Mouse (Mus musculus) splenic B cell, adult 2 months (primary cell): ENCODE data around the gene Igf1r.

Experiments
- DNase-seq: peaks from one replicate; pipeline ENCODE4 v3.0.0-alpha.2; 2011; ENCODE audit warnings: low read depth, low spot score
- H3K27me3 ChIP-seq: 2 replicates; pipeline ENCODE4 v1.6.1; 2012; ENCODE audit warnings: mild to moderate bottlenecking, low read length, moderate library complexity, mixed read lengths; ENCODE audit not compliant: control insufficient read depth, poor library complexity, insufficient read depth, severe bottlenecking
- H3K36me3 ChIP-seq: 2 replicates; pipeline ENCODE4 v1.6.1; 2012; ENCODE audit warnings: mild to moderate bottlenecking, low read length, moderate library complexity, mixed read lengths; ENCODE audit not compliant: control insufficient read depth, poor library complexity, insufficient read depth, severe bottlenecking

The Igf1r gene

DNA sequence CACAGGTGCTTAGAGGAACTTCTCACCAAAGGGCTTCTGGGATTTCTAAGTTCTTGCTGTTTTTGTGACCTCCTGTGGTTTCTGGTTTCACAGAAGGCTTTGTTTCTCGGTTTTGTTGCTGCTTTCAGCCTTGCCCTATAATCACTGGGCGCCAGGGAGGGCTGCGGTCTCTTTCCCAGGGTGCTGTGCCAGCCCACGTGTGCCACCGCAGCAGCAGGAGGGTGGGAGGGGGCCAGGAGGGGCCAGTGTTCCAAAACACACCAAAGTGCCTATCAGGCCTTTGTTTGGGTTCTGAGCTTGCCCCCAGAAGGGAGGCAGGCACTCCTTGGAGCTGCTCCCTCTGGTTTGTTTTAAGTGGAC lies 110.2 kb downstream of the Igf1r start:
- no peaks in the 10 kb centered on the region for H3K36me3 ChIP-seq
- no peak for DNase-seq
- H3K27me3 ChIP-seq, result no peaks in the 10 kb centered on the region

DNA sequence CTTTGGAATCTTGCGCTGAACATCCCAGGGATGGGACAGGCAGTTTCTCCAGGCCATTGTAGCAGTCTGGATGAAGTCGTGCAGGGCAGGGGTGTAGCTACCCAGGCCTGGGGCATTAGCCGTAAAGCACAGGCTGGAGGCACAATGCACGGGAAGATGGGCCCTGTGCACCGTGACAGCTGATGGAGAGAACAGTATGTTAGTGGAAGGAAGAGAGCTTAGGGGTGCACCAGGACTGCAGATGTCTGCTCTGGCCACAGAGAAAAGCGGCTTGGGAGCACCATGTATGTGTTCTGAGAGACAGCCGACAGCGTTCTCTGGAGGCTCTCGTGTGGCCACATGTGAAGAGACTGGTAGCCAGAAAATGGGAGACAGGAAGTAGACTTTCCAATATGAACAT lies 111.1 kb downstream of the Igf1r start:
- no peaks in the 10 kb centered on the region for H3K27me3 ChIP-seq
- no peak for DNase-seq
- no peaks in the 10 kb centered on the region for H3K36me3 ChIP-seq

DNA sequence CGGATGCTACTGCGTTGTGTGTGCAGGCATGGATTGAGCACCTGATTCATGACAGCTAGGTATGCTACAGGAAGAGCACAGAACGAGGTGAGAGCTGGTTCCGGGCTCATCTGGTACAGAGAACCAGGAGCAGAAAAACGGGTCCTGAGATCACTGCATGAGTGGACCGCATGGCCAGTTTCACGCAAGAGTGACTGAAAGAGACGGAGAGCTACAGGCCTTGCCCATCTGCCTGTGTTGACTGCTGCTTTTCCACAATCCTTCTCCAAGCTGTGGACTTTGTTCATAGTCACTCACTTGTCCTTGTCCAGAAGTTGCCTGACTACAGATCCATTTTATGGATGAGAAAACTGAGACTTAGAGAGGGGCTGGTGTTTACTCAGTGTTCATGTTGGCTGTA lies 111.5 kb downstream of the Igf1r start:
- H3K36me3 ChIP-seq, result no peaks in the 10 kb centered on the region
- DNase-seq, result no peak
- H3K27me3 ChIP-seq, result no peaks in the 10 kb centered on the region

DNA sequence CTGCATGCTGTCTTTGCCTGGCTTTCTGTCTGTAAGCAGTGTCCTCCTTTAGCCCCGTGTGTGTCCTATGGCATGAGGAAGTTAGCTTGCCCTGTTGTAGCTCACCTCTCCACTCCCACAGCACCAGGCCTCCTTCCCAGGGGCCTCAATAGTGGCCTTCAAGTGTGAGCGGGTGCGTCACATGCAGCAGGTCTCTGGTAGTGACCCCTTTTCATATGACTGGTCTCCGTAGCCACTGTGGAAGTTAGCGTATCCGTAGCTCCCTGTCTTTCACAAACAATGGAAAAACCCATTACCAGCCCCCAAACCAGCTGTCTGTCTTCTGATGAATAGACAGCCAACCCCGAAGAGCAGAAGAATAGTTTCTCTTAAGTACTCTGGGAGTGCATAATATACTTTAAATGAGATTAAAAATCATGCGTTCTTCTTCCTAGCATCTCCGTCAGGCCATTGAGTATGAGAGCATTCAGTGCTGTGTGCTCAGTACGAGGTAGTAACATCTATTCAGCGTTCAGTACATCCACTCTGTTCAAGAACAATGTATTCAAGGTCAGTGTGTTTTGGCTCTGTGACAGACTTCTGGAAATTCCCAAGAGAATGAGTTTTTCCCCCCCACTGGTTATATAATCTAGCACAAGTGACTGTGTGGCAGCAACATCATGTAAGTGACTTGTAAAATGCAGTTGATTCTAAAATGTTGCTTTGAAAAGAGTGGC lies 112.2 kb downstream of the Igf1r start:
- no peak for DNase-seq
- Histone ChIP-seq H3K36me3 (no peaks in the 10 kb centered on the region), H3K27me3 (no peaks in the 10 kb centered on the region)

DNA sequence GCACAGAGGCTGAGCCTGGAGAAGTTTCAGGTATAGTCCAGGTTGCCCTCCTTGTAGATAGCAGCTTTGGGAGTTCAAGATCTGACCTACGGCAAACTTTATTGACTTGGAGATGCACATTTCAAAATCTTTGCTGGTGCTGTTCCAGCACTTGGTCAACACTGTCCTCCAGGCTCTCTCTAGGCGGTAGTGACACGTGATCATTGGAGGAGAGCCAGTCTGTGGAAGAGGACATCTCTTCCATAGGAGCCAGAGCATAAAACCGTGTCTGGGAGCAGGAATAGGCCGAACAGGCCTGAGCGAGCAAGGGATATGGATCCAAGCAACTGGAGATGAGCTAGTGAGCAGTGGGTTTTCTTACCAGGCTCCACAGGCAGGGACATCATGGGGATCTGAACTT lies 113.3 kb downstream of the Igf1r start:
- H3K36me3 ChIP-seq, result no peaks in the 10 kb centered on the region
- no peaks in the 10 kb centered on the region for H3K27me3 ChIP-seq
- no peak for DNase-seq

DNA sequence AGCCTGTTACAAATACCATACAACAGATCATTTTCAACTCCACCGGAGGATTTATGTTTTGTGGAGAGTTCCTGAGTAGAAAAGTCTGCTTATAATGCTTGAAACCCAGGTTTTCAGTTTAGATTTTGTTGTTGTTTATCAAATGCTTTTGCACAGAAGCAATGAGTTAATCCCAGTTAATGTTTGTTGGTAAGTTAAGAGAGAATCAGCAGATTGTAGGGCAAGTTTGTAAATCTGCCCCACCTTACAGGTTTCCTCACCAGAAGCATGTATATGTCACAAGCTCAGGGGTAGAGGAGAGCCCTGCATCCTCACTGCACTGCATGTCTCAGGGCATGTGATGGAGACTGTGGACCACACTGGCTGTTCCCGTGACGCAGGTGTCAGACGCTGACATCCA lies 114.7 kb downstream of the Igf1r start:
- Histone ChIP-seq H3K27me3 (no peaks in the 10 kb centered on the region), H3K36me3 (no peaks in the 10 kb centered on the region)
- no peak for DNase-seq

DNA sequence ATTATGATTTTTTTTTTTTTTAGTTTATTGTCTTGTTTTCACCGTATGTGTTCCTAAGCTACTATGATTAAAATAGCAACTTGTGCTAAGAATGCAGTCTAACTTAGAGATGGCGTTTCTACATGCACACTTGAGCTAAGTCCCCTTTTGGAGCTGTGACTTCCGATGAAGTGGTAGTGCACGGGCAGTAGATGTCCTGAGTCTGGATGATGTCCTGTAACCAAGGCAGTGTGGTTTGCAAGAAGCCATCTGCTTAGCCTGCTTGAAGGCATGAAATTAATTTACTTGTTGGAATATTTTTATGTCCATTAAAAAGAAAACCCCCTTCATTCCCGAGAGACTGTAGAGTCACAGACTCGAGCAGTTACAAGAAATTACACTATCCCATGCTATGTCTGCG lies 116.7 kb downstream of the Igf1r start:
- Histone ChIP-seq H3K27me3 (no peaks in the 10 kb centered on the region), H3K36me3 (no peaks in the 10 kb centered on the region)
- DNase-seq, result no peak

DNA sequence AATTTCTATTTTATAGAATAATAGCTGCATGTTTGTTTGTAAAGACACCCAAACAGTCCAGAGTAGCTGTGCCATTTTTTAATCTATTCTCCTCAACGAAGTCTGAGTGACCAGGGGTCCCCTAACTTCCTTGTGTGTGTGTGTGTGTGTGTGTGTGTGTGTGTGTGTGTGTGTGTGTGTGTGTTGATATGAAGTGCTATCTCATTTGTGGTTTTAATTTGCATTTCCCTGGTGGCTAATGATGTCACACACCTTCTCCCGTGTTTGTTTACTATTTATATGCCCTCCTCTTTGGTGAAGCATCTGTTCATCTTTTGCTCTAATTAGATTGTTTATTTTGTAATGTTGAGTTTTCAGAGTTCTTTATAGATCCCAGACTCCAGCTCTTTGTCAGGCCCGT lies 117.4 kb downstream of the Igf1r start:
- DNase-seq, result no peak
- H3K27me3 ChIP-seq, result no peaks in the 10 kb centered on the region
- H3K36me3 ChIP-seq, result no peaks in the 10 kb centered on the region

DNA sequence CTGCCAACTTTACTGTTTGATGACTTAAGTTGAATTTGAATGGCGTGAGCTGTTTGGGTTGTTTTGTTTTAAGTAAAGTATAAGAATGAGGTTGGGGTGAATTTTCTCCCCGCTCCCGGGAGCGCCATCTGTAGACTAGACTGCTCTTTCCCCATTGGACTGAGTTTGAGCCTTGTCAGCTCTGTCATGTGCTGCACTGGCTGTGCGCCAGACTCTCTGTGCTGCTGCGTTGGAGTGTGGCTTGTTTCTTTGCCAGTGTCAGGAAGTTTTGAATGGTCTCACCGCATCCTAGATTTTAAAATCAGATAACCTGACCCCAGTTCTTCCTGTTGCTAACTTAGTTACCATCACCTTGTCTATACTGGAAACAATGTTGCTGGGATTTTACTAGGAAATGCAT lies 118.0 kb downstream of the Igf1r start:
- H3K27me3 ChIP-seq, result no peaks in the 10 kb centered on the region
- no peak for DNase-seq
- no peaks in the 10 kb centered on the region for H3K36me3 ChIP-seq

DNA sequence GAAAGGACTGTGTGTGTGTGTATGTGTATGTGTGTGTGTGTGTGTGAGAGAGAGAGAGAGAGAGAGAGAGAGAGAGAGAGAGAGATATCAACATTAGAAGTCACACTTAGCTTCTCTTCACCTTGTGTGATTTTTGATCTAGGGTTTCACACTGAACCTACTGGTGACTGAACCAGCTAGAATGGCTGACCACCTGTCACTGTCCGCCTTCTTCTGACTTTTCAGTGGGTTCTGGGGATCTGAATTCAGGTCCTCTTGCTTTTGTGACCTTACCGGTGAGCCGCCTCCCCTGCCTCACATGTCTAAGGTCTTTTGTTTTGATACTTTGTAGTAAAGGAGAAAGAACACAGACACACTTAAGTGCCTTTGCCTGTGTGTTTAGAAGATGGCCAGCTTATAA lies 118.4 kb downstream of the Igf1r start:
- DNase-seq, result no peak
- H3K27me3 ChIP-seq, result no peaks in the 10 kb centered on the region
- no peaks in the 10 kb centered on the region for H3K36me3 ChIP-seq

DNA sequence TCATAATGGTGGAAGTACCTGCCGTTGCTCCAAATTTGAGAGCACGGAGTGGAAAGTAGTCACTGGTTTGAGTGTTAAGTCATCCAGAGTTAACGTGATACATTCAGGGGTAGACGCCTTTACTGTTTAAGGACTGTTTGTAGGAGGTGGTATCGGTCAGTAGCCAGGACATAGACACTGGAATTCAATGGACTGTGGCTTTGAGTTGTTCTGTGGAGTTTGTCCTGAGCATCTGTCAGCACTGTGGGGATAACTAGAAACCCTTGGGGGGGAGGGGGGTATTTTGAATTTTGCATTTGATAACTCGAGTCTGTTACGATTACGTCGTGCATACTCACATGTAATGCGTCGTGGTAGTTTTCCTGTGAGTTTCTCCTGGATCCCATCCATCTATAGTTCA lies 119.1 kb downstream of the Igf1r start:
- no peak for DNase-seq
- no peaks in the 10 kb centered on the region for H3K27me3 ChIP-seq

DNA sequence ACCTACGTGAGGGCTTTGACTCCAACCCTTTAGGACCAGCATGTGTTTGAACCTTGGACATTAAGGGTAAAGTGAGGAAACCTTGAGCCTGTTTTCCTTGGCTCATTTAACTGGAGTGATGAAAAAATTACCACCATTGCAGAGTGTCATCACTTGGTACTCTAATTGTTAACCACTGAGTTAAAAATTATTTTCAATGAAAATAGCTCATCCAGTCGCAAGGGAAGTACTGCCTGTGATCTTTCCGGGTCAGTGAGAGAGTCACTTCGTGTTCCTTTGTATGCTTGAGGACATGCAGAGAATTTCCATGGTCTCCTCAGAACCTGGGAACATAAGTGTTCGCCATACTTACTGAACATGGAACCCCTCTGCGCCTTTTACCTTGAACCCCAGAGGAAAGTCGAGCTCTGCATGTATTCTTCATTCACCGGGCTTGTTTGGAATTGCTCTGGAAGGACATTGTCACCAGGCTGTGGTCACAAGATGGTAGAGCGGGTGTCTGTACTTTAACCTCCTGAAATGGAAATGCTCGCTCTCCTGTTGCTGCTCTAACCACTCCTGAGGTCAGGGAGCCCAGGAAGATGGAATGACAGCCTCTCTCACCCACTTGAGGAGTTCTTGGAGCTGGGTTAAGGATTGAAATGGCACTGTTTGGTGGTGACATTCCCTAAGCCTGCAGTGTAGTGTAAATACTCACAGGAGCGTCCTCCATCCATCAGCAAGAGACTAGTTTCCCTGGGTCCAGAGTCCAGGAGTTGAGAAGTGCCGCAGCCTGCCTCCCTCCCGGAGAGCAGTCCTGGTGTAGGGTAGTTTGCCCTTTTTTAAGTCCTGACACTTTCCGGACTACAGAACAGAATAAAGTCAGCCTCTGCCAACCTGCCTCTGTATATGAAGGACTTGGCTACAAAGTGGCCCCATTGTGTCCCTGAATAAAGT lies 120.2 kb downstream of the Igf1r start:
- Histone ChIP-seq H3K27me3 (no peaks in the 10 kb centered on the region), H3K36me3 (no peaks in the 10 kb centered on the region)
- no peak for DNase-seq

More for the DNA sequence above, 119.1 kb downstream of the Igf1r start:
- H3K36me3 ChIP-seq, result no peaks in the 10 kb centered on the region

DNA sequence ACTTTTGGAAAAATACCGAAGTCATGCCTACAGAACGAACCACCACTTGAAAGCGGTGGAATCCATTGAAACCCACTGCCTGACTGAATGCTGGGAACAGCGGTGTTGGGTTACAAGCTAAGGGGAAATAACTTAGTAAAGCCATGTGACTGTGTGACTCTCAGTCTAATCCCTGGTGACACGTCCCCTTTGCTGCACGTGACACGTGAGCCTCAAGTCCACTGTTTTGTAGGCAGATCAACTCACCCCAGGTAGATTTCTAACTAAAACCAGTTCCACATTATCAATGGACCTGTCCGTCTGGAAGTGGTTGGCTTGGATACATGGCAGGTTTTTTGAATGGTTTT lies 120.8 kb downstream of the Igf1r start:
- no peaks in the 10 kb centered on the region for H3K36me3 ChIP-seq
- no peak for DNase-seq
- no peaks in the 10 kb centered on the region for H3K27me3 ChIP-seq

DNA sequence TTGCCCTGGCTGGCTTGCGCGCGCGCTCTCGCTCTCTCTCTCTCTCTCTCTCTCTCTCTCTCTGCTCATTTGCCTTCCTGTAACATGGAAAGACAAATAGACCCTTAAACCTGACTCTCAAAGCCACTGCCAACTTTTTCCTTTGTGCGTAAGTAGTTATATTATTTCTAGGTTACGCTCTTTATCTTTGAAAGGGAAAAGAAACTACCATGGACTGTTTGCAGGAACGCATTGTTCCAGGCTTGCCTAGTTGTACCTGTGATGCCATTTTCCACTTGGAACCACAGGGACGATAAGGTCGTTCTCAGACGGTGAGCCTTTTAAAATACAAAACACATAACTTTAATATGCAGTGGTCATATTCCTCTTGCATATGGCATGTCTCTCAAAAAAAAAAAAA lies 122.1 kb downstream of the Igf1r start:
- no peaks in the 10 kb centered on the region for H3K36me3 ChIP-seq
- no peaks in the 10 kb centered on the region for H3K27me3 ChIP-seq
- DNase-seq, result no peak

DNA sequence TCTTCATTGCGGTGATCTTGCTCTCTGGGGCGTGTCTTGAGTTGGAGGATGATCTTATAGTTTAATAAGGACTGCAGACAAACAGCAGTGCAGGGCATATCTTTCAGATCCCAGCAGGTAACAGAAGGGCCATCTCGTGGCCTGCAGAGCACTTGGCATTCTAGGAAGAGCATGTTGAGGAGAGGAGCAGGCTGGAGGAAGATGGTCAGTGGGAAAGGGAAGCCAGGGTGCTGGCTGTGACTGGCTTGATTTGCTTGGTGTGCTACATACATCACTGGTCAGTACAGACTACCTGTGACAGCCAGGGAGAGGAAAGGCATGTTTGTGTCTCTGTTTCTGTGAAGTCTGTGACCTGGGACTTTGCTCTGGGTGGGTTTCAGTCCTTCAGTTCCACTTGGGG lies 122.8 kb downstream of the Igf1r start:
- no peak for DNase-seq
- no peaks in the 10 kb centered on the region for H3K36me3 ChIP-seq
- H3K27me3 ChIP-seq, result no peaks in the 10 kb centered on the region
